Mouse (Mus musculus) hindbrain, embryonic 15.5 days (tissue): Measurements from ENCODE around the gene Mbl2. TPM values are rescaled to one million over a fixed set of nuclear protein-coding genes. Genes with fewer than 3 reads are reported as not detected.
"Not testable (repeated sequence)": the region's sequence is repeated elsewhere in the genome, so short reads cannot be mapped to it uniquely, and the experiment has no call there.

Experiments
- ATAC-seq: fragments of 200-750 bp; cut with Nextera tagmentation; 2 replicates; pipeline ENCODE4 v1.8.0; 2017; ENCODE audit warnings: low read depth, moderate number of reproducible peaks, moderate TSS enrichment; ENCODE audit not compliant: low FRiP score
- H3K27ac ChIP-seq: fragments of 300-500 bp; sonication (generic); replicated peaks from 2 replicates; pipeline ENCODE4 v1.5.1; 2015; ENCODE audit warnings: mild to moderate bottlenecking, inconsistent platforms
- H3K27me3 ChIP-seq: fragments of 300-500 bp; sonication (generic); 2 replicates; pipeline ENCODE4 v1.6.1; 2015; ENCODE audit warnings: control low read depth, inconsistent platforms
- H3K36me3 ChIP-seq: fragments of 300-500 bp; sonication (generic); 2 replicates; pipeline ENCODE4 v1.6.1; 2015; ENCODE audit warnings: control low read depth, inconsistent platforms
- H3K4me1 ChIP-seq: fragments of 300-500 bp; sonication (generic); replicated peaks from 2 replicates; pipeline ENCODE4 v1.6.1; 2015; ENCODE audit warnings: control low read depth, inconsistent platforms
- H3K4me2 ChIP-seq: fragments of 300-500 bp; sonication (generic); 2 replicates; pipeline ENCODE4 v1.6.1; 2015; ENCODE audit warnings: moderate library complexity, mild to moderate bottlenecking, inconsistent platforms
- H3K4me3 ChIP-seq: fragments of 300-500 bp; sonication (generic); 2 replicates; pipeline ENCODE4 v1.5.1; 2015; ENCODE audit warnings: mild to moderate bottlenecking, inconsistent platforms
- H3K9ac ChIP-seq: fragments of 300-500 bp; sonication (generic); 2 replicates; pipeline ENCODE4 v1.6.1; 2015; ENCODE audit warnings: inconsistent platforms
- H3K9me3 ChIP-seq: fragments of 300-500 bp; sonication (generic); 2 replicates; pipeline ENCODE4 v1.6.1; 2016; ENCODE audit warnings: control low read depth, inconsistent platforms
- WGBS: fragments of 180-500 bp; shearing (Covaris S2); methylation state at CpG from one replicate; pipeline ENCODE4 v1.1.7; 2015; 5-methylcytosine and 5-hydroxymethylcytosine counted together
- polyA plus RNA-seq: library from polyadenylated mRNA; unstranded; fragments of >200 nt; fragmentation: Nextera tagmentation; extraction: Ambion mirVana; gene quantifications from 2 replicates; pipeline ENCODE4 v1.2.1, GENCODE M21; 2015

Gene Mbl2
- 0.23 TPM in 1 of 2 replicates, not detected in the other for polyA plus RNA-seq

DNA sequence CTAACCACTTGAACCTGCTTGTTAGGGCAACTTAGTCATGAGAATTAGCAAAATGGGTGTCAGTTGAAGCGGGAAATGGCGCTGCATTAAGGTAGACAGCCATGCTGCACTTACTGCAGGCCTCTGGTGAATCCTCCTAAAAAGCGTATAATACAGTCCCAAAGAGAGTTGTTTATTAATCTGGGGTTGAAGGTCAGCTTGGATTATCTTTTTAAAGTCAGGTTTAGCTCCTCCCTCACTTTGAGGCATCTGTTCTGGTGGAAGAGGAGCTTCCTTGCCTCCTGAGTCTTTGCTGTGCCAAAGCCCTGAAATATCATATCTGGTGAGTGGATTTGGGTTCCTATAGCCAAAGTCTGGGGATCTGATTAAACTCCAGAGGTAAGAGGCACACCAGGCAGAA lies at the start of gene Mbl2:
Gene Mbl2, plus strand, starts transcription at position 252 of the 400 bp plus-strand sequence.
- Histone ChIP-seq H3K9me3 (no peaks in the 10 kb centered on the region), H3K36me3 (no peaks in the 10 kb centered on the region), H3K27ac (no peak within 1 kb of the TSS), H3K4me1 (no peaks in the 10 kb centered on the region), H3K27me3 (no peaks in the 10 kb centered on the region), H3K4me2 (no peak within 1 kb of the TSS), H3K9ac (no peak within 1 kb of the TSS), H3K4me3 (no peak within 1 kb of the TSS)
- no peak for ATAC-seq
- 92% methylated on average over 3 of the region's 3 CpGs for WGBS

- Histone ChIP-seq H3K4me3 (no peak overlapping the region), H3K4me1 (no peaks in the 10 kb centered on the region), H3K9ac (no peak overlapping the region), H3K4me2 (no peak overlapping the region), H3K27me3 (no peaks in the 10 kb centered on the region), H3K27ac (no peak overlapping the region), H3K9me3 (0 out of 2 replicates have a peak, but pooled peaks cover 10% of the 10 kb centered on the region), H3K36me3 (no peaks in the 10 kb centered on the region)
- 83% methylated on average over 2 of the region's 2 CpGs for WGBS
- no peak for ATAC-seq
Measured at GRCm38 (mm10) chr19:30185536-30185935, 47.2 kb upstream of the Mbl2 start.

DNA sequence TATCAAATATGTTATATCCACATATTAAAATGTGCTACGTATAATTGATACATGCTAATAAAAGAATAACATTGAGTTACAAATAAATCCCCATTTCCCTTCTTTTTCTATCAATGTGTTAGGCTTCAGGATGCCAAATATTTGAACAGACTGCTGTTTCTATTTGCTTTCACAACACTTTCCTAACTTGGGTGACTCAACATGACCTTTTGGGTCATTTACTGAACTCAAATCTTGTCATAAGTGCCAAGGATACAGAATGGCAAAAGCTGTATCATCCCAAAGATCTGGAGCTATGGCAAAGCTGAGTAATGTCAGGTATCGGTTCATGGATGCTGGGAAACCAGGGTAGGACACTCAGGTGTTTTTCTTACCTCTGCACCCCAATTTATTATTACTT lies 45.5 kb upstream of the Mbl2 start:
- ATAC-seq = no peak
- Histone ChIP-seq H3K9ac (no peak overlapping the region), H3K36me3 (no peaks in the 10 kb centered on the region), H3K4me1 (no peaks in the 10 kb centered on the region), H3K4me2 (no peak overlapping the region), H3K9me3 (0 out of 2 replicates have a peak, but pooled peaks cover 10% of the 10 kb centered on the region), H3K27me3 (no peaks in the 10 kb centered on the region), H3K27ac (no peak overlapping the region), H3K4me3 (no peak overlapping the region)
- WGBS = 95% methylated on average over 2 of the region's 2 CpGs

GRCm38 (mm10) chr19:30194999-30195398 lies 37.7 kb upstream of the Mbl2 start:
- H3K27me3 ChIP-seq = no peaks in the 10 kb centered on the region
- ATAC-seq = no peak
- H3K4me3 ChIP-seq = no peak overlapping the region
- no peaks in the 10 kb centered on the region for H3K9me3 ChIP-seq
- no peak overlapping the region for H3K9ac ChIP-seq
- H3K4me2 ChIP-seq = no peak overlapping the region
- H3K27ac ChIP-seq = no peak overlapping the region
- no peaks in the 10 kb centered on the region for H3K4me1 ChIP-seq
- WGBS = 84% methylated on average over 6 of the region's 6 CpGs
- H3K36me3 ChIP-seq = no peaks in the 10 kb centered on the region

GRCm38 (mm10) chr19:30202177-30202576 lies 30.6 kb upstream of the Mbl2 start:
- no peak overlapping the region for H3K4me2 ChIP-seq
- H3K36me3 ChIP-seq = no peaks in the 10 kb centered on the region
- H3K9ac ChIP-seq = no peak overlapping the region
- no peaks in the 10 kb centered on the region for H3K27me3 ChIP-seq
- H3K9me3 ChIP-seq = no peaks in the 10 kb centered on the region
- no peak overlapping the region for H3K27ac ChIP-seq
- 84% methylated on average over 7 of the region's 7 CpGs for WGBS
- no peak overlapping the region for H3K4me3 ChIP-seq
- no peaks in the 10 kb centered on the region for H3K4me1 ChIP-seq
- no peak for ATAC-seq

- peak; percentile 68; the same call in 1 of the 2 replicates for ATAC-seq
- H3K36me3 ChIP-seq = no peaks in the 10 kb centered on the region
- no peak overlapping the region for H3K4me3 ChIP-seq
- no peaks in the 10 kb centered on the region for H3K9me3 ChIP-seq
- no peaks in the 10 kb centered on the region for H3K27me3 ChIP-seq
- no peak overlapping the region for H3K9ac ChIP-seq
- H3K27ac ChIP-seq = no peak overlapping the region
- no peak overlapping the region for H3K4me2 ChIP-seq
- no peaks in the 10 kb centered on the region for H3K4me1 ChIP-seq
- WGBS = 18% methylated on average over 12 of the region's 12 CpGs
Measured at GRCm38 (mm10) chr19:30205159-30205816, 27.5 kb upstream of the Mbl2 start.

DNA sequence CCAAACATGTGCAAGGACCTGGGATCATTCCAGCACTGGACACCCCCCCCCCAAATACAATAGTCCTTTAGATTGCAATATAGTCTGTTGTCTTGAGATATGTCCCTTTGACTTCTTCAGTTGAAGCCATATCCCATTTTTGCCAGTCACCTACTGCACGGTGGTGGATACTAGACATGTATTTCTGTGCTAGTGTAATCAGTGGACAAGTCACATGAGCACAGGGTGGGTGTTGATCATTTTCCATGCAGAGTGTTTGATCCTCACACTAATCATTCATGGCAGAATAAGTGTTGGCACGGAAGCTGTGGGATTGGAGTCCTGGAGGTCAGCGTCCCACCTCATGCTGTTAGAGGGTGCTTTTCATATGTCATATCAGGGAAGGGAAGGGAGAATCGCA lies 26.9 kb upstream of the Mbl2 start:
- Histone ChIP-seq H3K36me3 (no peaks in the 10 kb centered on the region), H3K4me3 (no peak overlapping the region), H3K27ac (no peak overlapping the region), H3K9me3 (no peaks in the 10 kb centered on the region), H3K4me2 (no peak overlapping the region), H3K27me3 (no peaks in the 10 kb centered on the region), H3K9ac (no peak overlapping the region), H3K4me1 (no peaks in the 10 kb centered on the region)
- 80% methylated on average over 4 of the region's 4 CpGs for WGBS
- no peak for ATAC-seq

DNA sequence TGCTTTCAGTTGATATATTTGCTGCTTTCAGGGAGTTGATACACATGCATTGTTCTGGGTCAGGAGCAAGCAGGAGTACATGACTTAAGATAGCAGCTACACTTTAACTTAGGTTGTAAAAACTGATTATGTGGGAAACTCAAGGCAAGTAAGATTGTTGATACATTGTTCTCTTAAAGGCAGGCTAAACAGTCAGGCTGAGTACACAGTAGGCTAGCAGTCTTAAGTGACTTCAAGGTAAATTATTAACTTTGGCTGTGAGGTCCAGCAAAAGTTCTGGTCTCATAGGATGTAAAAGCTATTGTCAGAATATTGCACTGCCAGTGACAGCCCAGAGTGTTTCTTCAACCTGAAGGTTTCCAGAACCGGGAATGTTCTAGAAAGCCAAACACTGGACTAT lies 25.8 kb upstream of the Mbl2 start:
- no peaks in the 10 kb centered on the region for H3K27me3 ChIP-seq
- H3K9me3 ChIP-seq = no peaks in the 10 kb centered on the region
- ATAC-seq = no peak
- no peak overlapping the region for H3K4me2 ChIP-seq
- no peak overlapping the region for H3K27ac ChIP-seq
- WGBS = 92% methylated on average over 1 of the region's 1 CpGs
- H3K9ac ChIP-seq = no peak overlapping the region
- no peak overlapping the region for H3K4me3 ChIP-seq
- H3K36me3 ChIP-seq = no peaks in the 10 kb centered on the region
- H3K4me1 ChIP-seq = no peaks in the 10 kb centered on the region

GRCm38 (mm10) chr19:30209006-30209405 lies 23.7 kb upstream of the Mbl2 start:
- H3K9me3 ChIP-seq, H3K4me3 ChIP-seq, H3K9ac ChIP-seq, H3K36me3 ChIP-seq, ATAC-seq, H3K4me2 ChIP-seq, H3K27ac ChIP-seq, H3K27me3 ChIP-seq, H3K4me1 ChIP-seq: not testable (repeated sequence)
- 87% methylated on average over 8 of the region's 8 CpGs for WGBS

- no peak overlapping the region for H3K4me2 ChIP-seq
- H3K9ac ChIP-seq = no peak overlapping the region
- H3K4me3 ChIP-seq = no peak overlapping the region
- ATAC-seq = no peak
- no peaks in the 10 kb centered on the region for H3K36me3 ChIP-seq
- no peaks in the 10 kb centered on the region for H3K4me1 ChIP-seq
- H3K9me3 ChIP-seq = no peaks in the 10 kb centered on the region
- 26% methylated on average over 2 of the region's 2 CpGs for WGBS
- H3K27me3 ChIP-seq = no peaks in the 10 kb centered on the region
- no peak overlapping the region for H3K27ac ChIP-seq
Measured at GRCm38 (mm10) chr19:30214026-30214425, 18.7 kb upstream of the Mbl2 start.

- H3K27ac ChIP-seq, H3K4me2 ChIP-seq, H3K4me3 ChIP-seq, H3K9ac ChIP-seq, H3K27me3 ChIP-seq, H3K36me3 ChIP-seq, ATAC-seq, H3K4me1 ChIP-seq, H3K9me3 ChIP-seq: not testable (repeated sequence)
- WGBS = 66% methylated on average over 2 of the region's 2 CpGs
Measured at GRCm38 (mm10) chr19:30215736-30216135, 17.0 kb upstream of the Mbl2 start.

DNA sequence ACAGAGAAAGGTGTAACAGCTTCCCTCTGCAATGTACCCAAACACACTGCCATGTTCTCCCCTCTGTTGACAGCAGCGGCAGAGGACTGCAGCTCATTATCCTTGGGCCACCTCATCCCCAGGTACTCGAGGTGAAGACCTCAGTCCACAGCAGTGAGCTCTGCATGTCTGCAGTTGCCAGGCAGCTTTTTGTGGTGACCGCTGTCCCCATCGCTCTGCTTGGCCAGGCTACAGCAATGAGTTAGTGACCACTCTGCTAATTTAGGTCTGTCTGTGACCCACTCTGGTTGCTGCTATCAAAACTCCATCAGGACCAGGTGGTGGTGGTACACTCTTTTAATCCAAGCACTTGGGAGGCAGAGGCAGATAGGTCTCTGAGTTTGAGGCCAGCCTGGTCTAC lies 16.6 kb upstream of the Mbl2 start:
- no peak for ATAC-seq
- 86% methylated on average over 4 of the region's 4 CpGs for WGBS

GRCm38 (mm10) chr19:30217335-30217734 lies 15.4 kb upstream of the Mbl2 start:
- WGBS = 26% methylated on average over 7 of the region's 7 CpGs
- H3K4me2 ChIP-seq = no peak overlapping the region
- no peak overlapping the region for H3K27ac ChIP-seq
- no peak overlapping the region for H3K9ac ChIP-seq
- H3K4me1 ChIP-seq = no peaks in the 10 kb centered on the region
- H3K36me3 ChIP-seq = no peaks in the 10 kb centered on the region
- H3K4me3 ChIP-seq = no peak overlapping the region
- no peaks in the 10 kb centered on the region for H3K27me3 ChIP-seq
- ATAC-seq = 0 out of 2 replicates have a peak, but pooled peaks have one; percentile 61
- H3K9me3 ChIP-seq = no peaks in the 10 kb centered on the region

More for the DNA sequence above, 16.6 kb upstream of the Mbl2 start:
- Histone ChIP-seq H3K9me3 (no peaks in the 10 kb centered on the region), H3K4me1 (no peaks in the 10 kb centered on the region), H3K9ac (no peak overlapping the region), H3K36me3 (no peaks in the 10 kb centered on the region), H3K27ac (no peak overlapping the region), H3K4me3 (no peak overlapping the region), H3K4me2 (no peak overlapping the region), H3K27me3 (no peaks in the 10 kb centered on the region)
